ENCODE assay signal across 38 mouse cellular contexts in the genomic region with DNA sequence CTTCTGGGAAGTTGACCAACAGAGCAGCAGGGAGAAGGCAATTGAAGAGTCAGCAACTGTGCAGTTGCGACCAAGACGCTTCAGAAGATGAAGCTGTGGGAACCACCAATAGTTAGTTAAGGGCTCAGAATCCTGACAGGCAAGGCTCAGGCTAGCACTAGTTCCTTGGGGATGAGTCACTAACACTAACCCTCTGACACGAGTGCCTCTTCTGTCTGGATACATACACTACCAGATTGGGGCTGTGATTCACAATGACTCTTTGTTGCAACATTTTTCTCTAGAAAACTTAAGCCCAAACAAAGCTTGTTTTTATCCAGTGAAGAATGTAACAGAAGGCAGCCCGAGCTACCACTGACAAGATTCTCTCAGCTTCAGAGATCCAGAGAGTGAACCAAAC. TPM values are rescaled to one million over a fixed set of nuclear protein-coding genes. Genes with fewer than 3 reads are reported as not detected.
A peak's percentile ranks its signal among the peaks of the same experiment; 100 is the strongest.
DNase-seq lines count a peak whose midpoint lies in the region; ATAC-seq and TF ChIP-seq lines count a peak whose summit lies in the region.
"Had no signal": no experiment of that assay in that cellular context is flagged by ENCODE, and none has a peak within 500 bp of the region (broad histone marks: within the 10 kb centered on the region; RNA-seq: fewer than 3 reads in every experiment).

No protein-coding gene starts in this region.

- H3K4me2 ChIP-seq in midbrain, postnatal 0 days (ENCODE audit: low read depth, low read length, poor library complexity, severe bottlenecking) = no peak overlapping the region
- no peak overlapping the region for H3K4me2 ChIP-seq in hindbrain, embryonic 14.5 days (replicated peaks)
- H3K4me2 ChIP-seq: embryonic facial prominence, embryonic 12.5 days; forebrain, embryonic 13.5 days; heart, embryonic 13.5 days; hindbrain, embryonic 12.5 days; limb, embryonic 13.5 days; liver, embryonic 12.5 days; neural tube, embryonic 13.5 days had no signal

- peak overlapping the region; percentile 68; the same call in 1 of the 2 replicates for H3K27ac ChIP-seq in cortical plate, adult 2 months (ENCODE audit: insufficient read depth, low read length)
- no peak overlapping the region for H3K27ac ChIP-seq in midbrain, postnatal 0 days (ENCODE audit: low read depth, low read length)
- no peak overlapping the region for H3K27ac ChIP-seq in hindbrain, embryonic 14.5 days
- H3K27ac ChIP-seq: embryonic facial prominence, embryonic 12.5 days; forebrain, embryonic 13.5 days; heart, embryonic 13.5 days; hindbrain, embryonic 12.5 days; limb, embryonic 13.5 days; liver, embryonic 12.5 days; neural tube, embryonic 13.5 days had no signal

- H3K9me3 ChIP-seq in midbrain, postnatal 0 days (ENCODE audit: low read length) = no peaks in the 10 kb centered on the region
- H3K9me3 ChIP-seq in hindbrain, embryonic 14.5 days (ENCODE audit: control insufficient read depth, low read length) = no peaks in the 10 kb centered on the region
- H3K9me3 ChIP-seq: embryonic facial prominence, embryonic 12.5 days; forebrain, embryonic 13.5 days; heart, embryonic 13.5 days; hindbrain, embryonic 12.5 days; limb, embryonic 13.5 days; liver, embryonic 12.5 days; neural tube, embryonic 13.5 days had no signal

- TF ChIP-seq CTCF in cortical plate, adult 2 months (IDR thresholded peaks at IDR 0.05; ENCODE audit: extremely low read depth, insufficient read depth, low read length) = no peak
- TF ChIP-seq CTCF in midbrain, postnatal 0 days (IDR thresholded peaks at IDR 0.05) = no peak

- WGBS in midbrain, postnatal 0 days = 75% methylated on average over 4 of the region's 4 CpGs
- 81% methylated on average over 4 of the region's 4 CpGs for WGBS in hindbrain, embryonic 14.5 days

- no peak for ATAC-seq in midbrain, postnatal 0 days (ENCODE audit: low FRiP score)
- ATAC-seq in hindbrain, embryonic 14.5 days (ENCODE audit: low FRiP score) = no peak
- ATAC-seq: activated CD4-positive, CD25-positive, alpha-beta regulatory T cell, adult 4 months; forebrain, embryonic 13.5 days; inflammation-experienced regulatory T-cells, adult 6 months; liver, embryonic 12.5 days had no signal

- no peak overlapping the region for H3K9ac ChIP-seq in midbrain, postnatal 0 days (replicated peaks; ENCODE audit: low read length, poor library complexity, severe bottlenecking)
- H3K9ac ChIP-seq in hindbrain, embryonic 14.5 days = no peak overlapping the region
- H3K9ac ChIP-seq: embryonic facial prominence, embryonic 12.5 days; forebrain, embryonic 13.5 days; heart, embryonic 13.5 days; hindbrain, embryonic 12.5 days; limb, embryonic 13.5 days; liver, embryonic 12.5 days; neural tube, embryonic 13.5 days had no signal

- peak; percentile 32 for DNase-seq in adrenal gland, adult 2 months
- DNase-seq in adrenal gland, postnatal 14 days = no peak
- peak; percentile 22 for DNase-seq in lung, postnatal 36 days
- no peak for DNase-seq in lung, postnatal 10 days
- DNase-seq in midbrain, postnatal 0 days (ENCODE audit: low spot score) = no peak
- no peak for DNase-seq in urinary bladder, postnatal 36 days (ENCODE audit: low spot score in 2 of 2)
- DNase-seq in hindbrain, embryonic 14.5 days (ENCODE audit: low spot score) = no peak
- DNase-seq: adrenal gland, postnatal 25 days; cerebellum, adult 11 months; cerebellum, postnatal 10 days; heart, postnatal 14 days; kidney, adult 8-10 months; kidney, postnatal 10 days; lung, adult 18-20 months; midbrain, embryonic 14.5 days; right cerebral cortex, postnatal 25 days; thymus, adult 2 months; thymus, postnatal 4 days had no signal

- no peak overlapping the region for H3K4me3 ChIP-seq in cortical plate, adult 2 months (ENCODE audit: insufficient read depth, low read length)
- no peak overlapping the region for H3K4me3 ChIP-seq in midbrain, postnatal 0 days (ENCODE audit: low read depth, low read length)
- H3K4me3 ChIP-seq in hindbrain, embryonic 14.5 days (replicated peaks; ENCODE audit: low read length) = no peak overlapping the region
- H3K4me3 ChIP-seq: embryonic facial prominence, embryonic 12.5 days; erythroblast, embryonic 14.5 days; forebrain, embryonic 13.5 days; heart, embryonic 13.5 days; hindbrain, embryonic 12.5 days; limb, embryonic 13.5 days; liver, embryonic 12.5 days; neural tube, embryonic 13.5 days had no signal

- H3K36me3 ChIP-seq in midbrain, postnatal 0 days (ENCODE audit: insufficient read depth, low read length) = no peaks in the 10 kb centered on the region
- H3K36me3 ChIP-seq in hindbrain, embryonic 14.5 days (replicated peaks; ENCODE audit: control insufficient read depth, insufficient read depth) = no peaks in the 10 kb centered on the region
- H3K36me3 ChIP-seq: embryonic facial prominence, embryonic 12.5 days; heart, embryonic 13.5 days; hindbrain, embryonic 12.5 days; limb, embryonic 13.5 days; liver, embryonic 12.5 days; neural tube, embryonic 13.5 days had no signal

- H3K27me3 ChIP-seq in midbrain, postnatal 0 days (ENCODE audit: insufficient read depth, low read length) = no peaks in the 10 kb centered on the region
- H3K27me3 ChIP-seq in hindbrain, embryonic 14.5 days (ENCODE audit: control insufficient read depth, insufficient read depth, low read length) = no peaks in the 10 kb centered on the region
- H3K27me3 ChIP-seq: embryonic facial prominence, embryonic 12.5 days; forebrain, embryonic 13.5 days; hindbrain, embryonic 12.5 days; liver, embryonic 12.5 days; neural tube, embryonic 13.5 days had no signal

- H3K4me1 ChIP-seq in cortical plate, adult 2 months (ENCODE audit: control insufficient read depth, insufficient read depth, low read length) = peaks cover 4% of the 10 kb centered on the region; the same call in 1 of the 2 replicates
- H3K4me1 ChIP-seq in midbrain, postnatal 0 days (ENCODE audit: insufficient read depth, low read length) = peaks cover 5% of the 10 kb centered on the region; the same call in 1 of the 2 replicates
- no peaks in the 10 kb centered on the region for H3K4me1 ChIP-seq in hindbrain, embryonic 14.5 days (replicated peaks; ENCODE audit: control insufficient read depth, insufficient read depth, low read length)
- H3K4me1 ChIP-seq: embryonic facial prominence, embryonic 12.5 days; forebrain, embryonic 13.5 days; hindbrain, embryonic 12.5 days; limb, embryonic 13.5 days; liver, embryonic 12.5 days had no signal

- TF ChIP-seq POLR2A in cortical plate, adult 2 months (IDR thresholded peaks at IDR 0.05; ENCODE audit: extremely low read depth, insufficient read depth, low read length) = no peak

RNA-seq across cellular contexts. Expression of gene Serpina12, which starts 20.8 kb away (rescaled TPM):
- under 1 TPM; 0.21 to 0.66 TPM for total RNA-seq in adrenal gland, adult 2 months (2021)
- polyA plus RNA-seq in adrenal gland, adult 2 months (2012; rRNA removed) = 0.03 TPM in 1 of 2 replicates, not detected in the other
- total RNA-seq in adrenal gland, postnatal 14 days (2021) = 0.11 and 0.48 TPM in 2 replicates
- 0.04 TPM in 1 of 2 replicates, not detected in the other for polyA plus RNA-seq in cortical plate, adult 2 months (2012; rRNA removed)
- 0.16 TPM in 1 of 2 replicates, not detected in the other for total RNA-seq in midbrain, postnatal 0 days (2014; rRNA removed)
- not detected in 2 replicates for polyA plus RNA-seq in midbrain, postnatal 0 days (2015; fragmentation: Nextera tagmentation; extraction: Ambion mirVana)
- not detected in 2 replicates for polyA plus RNA-seq in hindbrain, embryonic 14.5 days (2014; fragmentation: Nextera tagmentation; extraction: Ambion mirVana)
- total RNA-seq: granulocyte monocyte progenitor cell, adult 5-6 weeks; heart, postnatal 14 days; layer of hippocampus, postnatal 25 days; left cerebral cortex, postnatal 14 days had no signal
- polyA plus RNA-seq: activated CD4-positive, CD25-positive, alpha-beta regulatory T cell, adult 4 months; embryonic facial prominence, embryonic 12.5 days; erythroblast, embryonic 14.5 days; forebrain, embryonic 13.5 days; frontal cortex, adult 2 months; hindbrain, embryonic 12.5 days; limb, embryonic 13.5 days; liver, embryonic 12.5 days; midbrain, embryonic 14.5 days; neural tube, embryonic 13.5 days; stomach, embryonic 14.5 days had no signal

RNA-seq across cellular contexts. Expression of gene Serpina5, which starts 35.9 kb away (rescaled TPM):
- total RNA-seq in adrenal gland, adult 2 months (2021) = under 1 TPM in 1 of 2 experiments, not detected in 1; 0.75 TPM
- not detected in 2 replicates for polyA plus RNA-seq in adrenal gland, adult 2 months (2012; rRNA removed)
- 0.30 TPM in 1 of 2 replicates, not detected in the other for total RNA-seq in adrenal gland, postnatal 14 days (2021)
- polyA plus RNA-seq in cortical plate, adult 2 months (2012; rRNA removed) = not detected in 2 replicates
- not detected in 2 replicates for total RNA-seq in midbrain, postnatal 0 days (2014; rRNA removed)
- not detected in 2 replicates for polyA plus RNA-seq in midbrain, postnatal 0 days (2015; fragmentation: Nextera tagmentation; extraction: Ambion mirVana)
- not detected in 2 replicates for polyA plus RNA-seq in hindbrain, embryonic 14.5 days (2014; fragmentation: Nextera tagmentation; extraction: Ambion mirVana)
- total RNA-seq: adrenal gland, postnatal 25 days; ES-E14; gastrocnemius, adult 8-10 months; granulocyte monocyte progenitor cell, adult 5-6 weeks; heart, postnatal 14 days; layer of hippocampus, postnatal 25 days; left cerebral cortex, postnatal 14 days; megakaryocyte-erythroid progenitor cell, adult 5-6 weeks had no signal
- polyA plus RNA-seq: activated CD4-positive, CD25-positive, alpha-beta regulatory T cell, adult 4 months; embryonic facial prominence, embryonic 12.5 days; erythroblast, embryonic 14.5 days; forebrain, embryonic 13.5 days; frontal cortex, adult 2 months; heart, embryonic 13.5 days; hindbrain, embryonic 12.5 days; inflammation-experienced regulatory T-cells, adult 6 months; limb, embryonic 13.5 days; liver, embryonic 12.5 days; midbrain, embryonic 14.5 days; neural tube, embryonic 13.5 days; spleen, adult 2 months; stomach, embryonic 14.5 days had no signal

RNA-seq across cellular contexts. Expression of gene Serpina3a, which starts 47.5 kb away (rescaled TPM):
- total RNA-seq in adrenal gland, adult 2 months (2021) = not detected
- polyA plus RNA-seq in adrenal gland, adult 2 months (2012; rRNA removed) = not detected in 2 replicates
- total RNA-seq in adrenal gland, postnatal 14 days (2021) = not detected in 2 replicates
- not detected in 2 replicates for polyA plus RNA-seq in cortical plate, adult 2 months (2012; rRNA removed)
- total RNA-seq in midbrain, postnatal 0 days (2014; rRNA removed) = not detected in 2 replicates
- not detected in 2 replicates for polyA plus RNA-seq in midbrain, postnatal 0 days (2015; fragmentation: Nextera tagmentation; extraction: Ambion mirVana)
- polyA plus RNA-seq in hindbrain, embryonic 14.5 days (2014; fragmentation: Nextera tagmentation; extraction: Ambion mirVana) = not detected in 2 replicates
- total RNA-seq: adrenal gland, postnatal 25 days; ES-E14; gastrocnemius, adult 8-10 months; granulocyte monocyte progenitor cell, adult 5-6 weeks; heart, postnatal 14 days; layer of hippocampus, postnatal 25 days; left cerebral cortex, postnatal 14 days; megakaryocyte-erythroid progenitor cell, adult 5-6 weeks had no signal
- polyA plus RNA-seq: activated CD4-positive, CD25-positive, alpha-beta regulatory T cell, adult 4 months; embryonic facial prominence, embryonic 12.5 days; erythroblast, embryonic 14.5 days; forebrain, embryonic 13.5 days; frontal cortex, adult 2 months; heart, embryonic 13.5 days; hindbrain, embryonic 12.5 days; inflammation-experienced regulatory T-cells, adult 6 months; limb, embryonic 13.5 days; liver, embryonic 12.5 days; midbrain, embryonic 14.5 days; neural tube, embryonic 13.5 days; spleen, adult 2 months; stomach, embryonic 14.5 days; thymus, adult 2 months had no signal

RNA-seq across cellular contexts. Expression of gene Serpina9, which starts 51.4 kb away (rescaled TPM):
- not detected for total RNA-seq in adrenal gland, adult 2 months (2021)
- polyA plus RNA-seq in adrenal gland, adult 2 months (2012; rRNA removed) = not detected in 2 replicates
- 0.22 TPM in 1 of 2 replicates, not detected in the other for total RNA-seq in adrenal gland, postnatal 14 days (2021)
- 0.04 and 3.8 TPM in 2 replicates for polyA plus RNA-seq in cortical plate, adult 2 months (2012; rRNA removed)
- total RNA-seq in midbrain, postnatal 0 days (2014; rRNA removed) = 0.85 TPM in 1 of 2 replicates, not detected in the other
- polyA plus RNA-seq in midbrain, postnatal 0 days (2015; fragmentation: Nextera tagmentation; extraction: Ambion mirVana) = 0.14 and 0.22 TPM in 2 replicates
- 0.22 TPM in 1 of 2 replicates, not detected in the other for polyA plus RNA-seq in hindbrain, embryonic 14.5 days (2014; fragmentation: Nextera tagmentation; extraction: Ambion mirVana)
- total RNA-seq: adrenal gland, postnatal 25 days; gastrocnemius, adult 8-10 months; granulocyte monocyte progenitor cell, adult 5-6 weeks; megakaryocyte-erythroid progenitor cell, adult 5-6 weeks had no signal
- polyA plus RNA-seq: erythroblast, embryonic 14.5 days; forebrain, embryonic 13.5 days; limb, embryonic 13.5 days; liver, embryonic 12.5 days; midbrain, embryonic 14.5 days; neural tube, embryonic 13.5 days; spleen, adult 2 months; stomach, embryonic 14.5 days had no signal

Comparison
In these comparisons a context has a peak if more than half of its experiments do, and no peak if none do; other contexts are left out.
1. DNase-seq: peak in adrenal gland, adult 2 months (single experiment) and lung, postnatal 36 days (single experiment); none in adrenal gland, postnatal 14 days (single experiment), lung, postnatal 10 days (single experiment), midbrain, postnatal 0 days (single experiment), urinary bladder, postnatal 36 days (0 of 2) and hindbrain, embryonic 14.5 days (single experiment).